Mouse (Mus musculus): Measurements from ENCODE around the gene Oxt.

DNA sequence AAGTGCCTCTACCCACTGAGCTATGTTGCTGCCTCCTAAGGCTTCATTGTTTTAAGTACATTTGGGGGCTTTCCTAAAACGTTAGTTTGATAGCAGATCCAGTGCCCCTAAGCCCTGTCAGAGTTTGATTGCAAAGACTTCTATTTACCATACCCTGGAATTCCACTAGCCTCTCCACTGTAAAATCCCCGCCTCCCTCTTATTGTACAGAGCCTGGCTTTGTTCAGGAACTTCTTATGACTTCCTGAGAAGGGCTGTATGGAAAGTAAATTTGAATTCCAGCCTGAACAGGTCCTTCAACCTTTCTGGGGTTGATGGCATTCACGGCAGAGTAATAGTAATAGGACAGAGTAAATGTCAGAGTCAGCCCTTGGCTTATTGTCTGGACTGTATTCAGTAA lies 39.1 kb upstream of the Oxt start:
- TF ChIP-seq CTCF (IDR thresholded peaks at IDR 0.05; ENCODE audit: extremely low read depth, insufficient read depth, low read length) = no peak
- no peak for TF ChIP-seq POLR2A (IDR thresholded peaks at IDR 0.05; ENCODE audit: extremely low read depth, insufficient read depth, low read length)

All from cortical plate, adult 2 months (tissue).